18 mouse cellular contexts compared by ENCODE assay signal in genomic region chr13:20786825-20787245, GRCm38 (mm10). TPM values are rescaled to one million over a fixed set of nuclear protein-coding genes. Genes with fewer than 3 reads are reported as not detected.
A peak's percentile ranks its signal among the peaks of the same experiment; 100 is the strongest.
DNase-seq lines count a peak whose midpoint lies in the region; ATAC-seq lines count a peak whose summit lies in the region.
"Had no signal": no experiment of that assay in that cellular context is flagged by ENCODE, and none has a peak within 500 bp of the region (broad histone marks: within the 10 kb centered on the region; RNA-seq: fewer than 3 reads in every experiment).

No protein-coding gene starts in this region.

- no peak overlapping the region for H3K27ac ChIP-seq in intestine, embryonic 16.5 days (ENCODE audit: low read length)
- no peak overlapping the region for H3K27ac ChIP-seq in forebrain, embryonic 10.5 days
- H3K27ac ChIP-seq: embryonic facial prominence, embryonic 15.5 days; forebrain, embryonic 13.5 days; heart, embryonic 13.5 days; left cerebral cortex, adult 2 months; limb, embryonic 13.5 days; midbrain, embryonic 12.5 days had no signal

- H3K36me3 ChIP-seq in intestine, embryonic 16.5 days (ENCODE audit: control insufficient read depth, insufficient read depth, low read length), result no peaks in the 10 kb centered on the region
- H3K36me3 ChIP-seq in forebrain, embryonic 10.5 days (replicated peaks), result no peaks in the 10 kb centered on the region
- H3K36me3 ChIP-seq: embryonic facial prominence, embryonic 15.5 days; heart, embryonic 13.5 days; limb, embryonic 13.5 days; midbrain, embryonic 12.5 days had no signal

- H3K9me3 ChIP-seq in intestine, embryonic 16.5 days (ENCODE audit: control insufficient read depth, low read length), result no peaks in the 10 kb centered on the region
- H3K9me3 ChIP-seq in forebrain, embryonic 10.5 days, result no peaks in the 10 kb centered on the region
- H3K9me3 ChIP-seq: embryonic facial prominence, embryonic 15.5 days; forebrain, embryonic 13.5 days; heart, embryonic 13.5 days; limb, embryonic 13.5 days; midbrain, embryonic 12.5 days had no signal

- no peaks in the 10 kb centered on the region; the same call in 1 of the 2 replicates for H3K4me1 ChIP-seq in intestine, embryonic 16.5 days (ENCODE audit: control insufficient read depth, insufficient read depth, low read length)
- H3K4me1 ChIP-seq in forebrain, embryonic 10.5 days, result 0 out of 2 replicates have a peak, but pooled peaks cover 5% of the 10 kb centered on the region
- H3K4me1 ChIP-seq: embryonic facial prominence, embryonic 15.5 days; forebrain, embryonic 13.5 days; heart, embryonic 13.5 days; limb, embryonic 13.5 days; midbrain, embryonic 12.5 days had no signal

- H3K4me3 ChIP-seq in intestine, embryonic 16.5 days (ENCODE audit: low read length), result no peak overlapping the region
- no peak overlapping the region for H3K4me3 ChIP-seq in forebrain, embryonic 10.5 days
- H3K4me3 ChIP-seq: embryonic facial prominence, embryonic 15.5 days; forebrain, embryonic 13.5 days; heart, embryonic 13.5 days; left cerebral cortex, adult 2 months; limb, embryonic 13.5 days; midbrain, embryonic 12.5 days had no signal

- no peak overlapping the region for H3K9ac ChIP-seq in intestine, embryonic 16.5 days (ENCODE audit: low read depth, low read length)
- H3K9ac ChIP-seq: embryonic facial prominence, embryonic 15.5 days; forebrain, embryonic 13.5 days; heart, embryonic 13.5 days; limb, embryonic 13.5 days; midbrain, embryonic 12.5 days had no signal

- ATAC-seq in intestine, embryonic 16.5 days, result peak; percentile 98
- ATAC-seq: forebrain, embryonic 13.5 days had no signal

- WGBS in intestine, embryonic 16.5 days, result 72% methylated on average over 1 of the region's 1 CpGs
- 74% methylated on average over 1 of the region's 1 CpGs for WGBS in forebrain, embryonic 10.5 days

- DNase-seq in cerebellum, postnatal 14 days, result peak; percentile 8 to 12
- DNase-seq in cerebellum, adult 11 months, result no peak
- peak; percentile 14 for DNase-seq in 416B (ENCODE audit: low read depth)
- peak; percentile 62 for DNase-seq in kidney, postnatal 14 days
- no peak for DNase-seq in forebrain, embryonic 10.5 days (ENCODE audit: extremely low spot score, low spot score)
- DNase-seq in layer of hippocampus, postnatal 25 days (ENCODE audit: extremely low spot score in 1 of 2, low spot score in 1 of 2), result no peak
- no peak for DNase-seq in testis, postnatal 10 days (ENCODE audit: low spot score)
- DNase-seq: adrenal gland, adult 8-10 months; cerebellum, postnatal 36 days; gastrocnemius, postnatal 10 days; thymus, postnatal 36 days had no signal

- no peaks in the 10 kb centered on the region for H3K27me3 ChIP-seq in intestine, embryonic 16.5 days (replicated peaks; ENCODE audit: control insufficient read depth, insufficient read depth, low read length)
- no peaks in the 10 kb centered on the region for H3K27me3 ChIP-seq in forebrain, embryonic 10.5 days (ENCODE audit: poor library complexity, severe bottlenecking)
- H3K27me3 ChIP-seq: embryonic facial prominence, embryonic 15.5 days; forebrain, embryonic 13.5 days; heart, embryonic 13.5 days; limb, embryonic 13.5 days; midbrain, embryonic 12.5 days had no signal

- no peak overlapping the region for H3K4me2 ChIP-seq in intestine, embryonic 16.5 days (ENCODE audit: low read depth, low read length)
- H3K4me2 ChIP-seq: embryonic facial prominence, embryonic 15.5 days; forebrain, embryonic 13.5 days; heart, embryonic 13.5 days; limb, embryonic 13.5 days; midbrain, embryonic 12.5 days had no signal

RNA-seq across cellular contexts. Expression of gene Aoah, which starts 7.1 kb away (rescaled TPM):
- 1.3 and 1.6 TPM in 2 replicates for polyA plus RNA-seq in intestine, embryonic 16.5 days (2015; fragmentation: Nextera tagmentation; extraction: Ambion mirVana)
- polyA plus RNA-seq in forebrain, embryonic 10.5 days (2016; fragmentation: Nextera tagmentation; extraction: Ambion mirVana), result 0.20 and 0.40 TPM in 2 replicates
- under 1 TPM in 1 of 2 experiments, not detected in 1; 0.33 TPM for total RNA-seq in layer of hippocampus, postnatal 25 days (2021)

Comparison
In these comparisons a context has a peak if more than half of its experiments do, and no peak if none do; other contexts are left out.
1. DNase-seq: peak in cerebellum, postnatal 14 days (2 of 2), 416B (single experiment) and kidney, postnatal 14 days (single experiment); none in cerebellum, adult 11 months (single experiment), forebrain, embryonic 10.5 days (single experiment), layer of hippocampus, postnatal 25 days (0 of 2) and testis, postnatal 10 days (single experiment).